Mouse (Mus musculus): ENCODE results near the gene Pigm. TPM values are rescaled to one million over a fixed set of nuclear protein-coding genes. Genes with fewer than 3 reads are reported as not detected.

Pigm gene
- polyA plus RNA-seq, 1 experiment = 2.7 TPM

DNA sequence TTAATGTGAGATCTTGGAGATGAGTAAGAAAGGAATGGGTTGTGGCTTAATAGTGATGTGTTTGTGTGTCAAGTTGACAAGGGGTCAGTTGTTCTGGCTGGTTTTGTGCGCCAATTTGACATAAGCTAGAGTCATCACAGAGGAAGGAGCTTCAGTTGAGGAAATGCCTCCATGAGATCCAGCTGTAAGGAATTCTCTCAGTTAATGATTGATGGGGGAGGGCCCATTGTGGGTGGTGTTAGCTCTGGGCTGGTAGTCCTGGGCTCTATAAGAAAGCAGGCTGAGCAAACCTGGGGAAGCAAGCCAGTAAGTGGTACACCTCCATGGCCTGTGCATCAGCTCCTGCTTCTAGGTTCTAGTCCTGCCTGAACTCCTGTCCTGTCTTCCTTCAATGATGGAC is 52.3 kb downstream of the Pigm start:
- H3K4me3 ChIP-seq = no peak overlapping the region
- no peak overlapping the region for H3K4me2 ChIP-seq (ENCODE audit: low read depth)
- TF ChIP-seq CEBPB (IDR thresholded peaks at IDR 0.05; ENCODE audit: insufficient read depth, poor library complexity, severe bottlenecking) = no peak
- TF ChIP-seq MYOG (IDR thresholded peaks at IDR 0.05; ENCODE audit: control insufficient read depth in 1 of 3, insufficient read depth in 1 of 3, insufficient read length in 2 of 3, low read depth in 2 of 3) = no peak
- TF ChIP-seq TCF12 (IDR thresholded peaks at IDR 0.05; ENCODE audit: insufficient read depth, poor library complexity, severe bottlenecking) = no peak
- no peak for TF ChIP-seq REST (IDR thresholded peaks at IDR 0.05; ENCODE audit: insufficient read depth, insufficient read length)
- TF ChIP-seq SRF (IDR thresholded peaks at IDR 0.05; ENCODE audit: control insufficient read depth, insufficient read length, low read depth) = no peak
- no peak for TF ChIP-seq USF1 (IDR thresholded peaks at IDR 0.05; ENCODE audit: low read depth)
- TF ChIP-seq POLR2AphosphoS2 (IDR thresholded peaks at IDR 0.05; ENCODE audit: insufficient read length, low read depth) = no peak
- TF ChIP-seq TCF3 (IDR thresholded peaks at IDR 0.05; ENCODE audit: insufficient read length, low read depth) = no peak
- no peak for TF ChIP-seq MAX (IDR thresholded peaks at IDR 0.05; ENCODE audit: low read depth)
- no peaks in the 10 kb centered on the region for H3K79me2 ChIP-seq (ENCODE audit: control insufficient read depth, insufficient read depth)
- no peak overlapping the region for H3ac ChIP-seq (ENCODE audit: control insufficient read depth, insufficient read length)
- no peaks in the 10 kb centered on the region for H3K27me3 ChIP-seq (ENCODE audit: control insufficient read depth, insufficient read depth, insufficient read length)
- no peaks in the 10 kb centered on the region for H3K36me3 ChIP-seq (ENCODE audit: control insufficient read depth, insufficient read depth)

DNA sequence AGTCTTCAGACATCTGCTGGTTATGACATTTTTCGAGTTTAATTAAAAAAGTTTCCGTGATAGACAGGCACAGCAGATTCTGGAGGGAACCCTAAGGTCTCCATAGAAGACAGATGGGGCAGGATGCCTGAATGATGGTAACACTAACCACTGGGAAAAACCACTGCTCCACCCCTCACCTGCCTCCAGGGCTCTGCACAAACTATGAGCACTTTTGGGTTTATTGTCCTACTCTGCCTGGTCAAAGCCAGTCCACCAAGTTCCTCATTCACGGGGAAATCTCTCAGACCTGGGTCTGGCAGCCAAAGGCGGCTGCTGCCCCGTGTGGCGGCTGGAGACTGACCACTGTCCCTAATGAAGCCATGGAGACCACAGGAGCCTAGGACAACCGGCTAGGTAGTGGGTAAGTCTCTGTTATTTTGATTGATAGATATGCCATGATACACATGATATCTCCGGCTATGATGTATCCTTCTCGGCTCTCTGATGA is 54.4 kb downstream of the Pigm start:
- Histone ChIP-seq H3K4me3 (no peak overlapping the region), H3K27me3 (ENCODE audit: control insufficient read depth, insufficient read depth, insufficient read length) (no peaks in the 10 kb centered on the region), H3K79me2 (ENCODE audit: control insufficient read depth, insufficient read depth) (no peaks in the 10 kb centered on the region), H3ac (ENCODE audit: control insufficient read depth, insufficient read length) (no peak overlapping the region), H3K36me3 (ENCODE audit: control insufficient read depth, insufficient read depth) (no peaks in the 10 kb centered on the region), H3K4me2 (ENCODE audit: low read depth) (no peak overlapping the region)
- no peak for TF ChIP-seq CEBPB (IDR thresholded peaks at IDR 0.05; ENCODE audit: insufficient read depth, poor library complexity, severe bottlenecking)
- no peak for TF ChIP-seq MYOD1 (IDR thresholded peaks at IDR 0.05; ENCODE audit: control insufficient read depth in 1 of 3, insufficient read length in 2 of 3, low read depth in 2 of 3)
- TF ChIP-seq TCF3 (IDR thresholded peaks at IDR 0.05; ENCODE audit: insufficient read length, low read depth) = no peak
- TF ChIP-seq SRF (IDR thresholded peaks at IDR 0.05; ENCODE audit: control insufficient read depth, insufficient read length, low read depth) = no peak
- TF ChIP-seq TCF12 (IDR thresholded peaks at IDR 0.05; ENCODE audit: insufficient read depth, poor library complexity, severe bottlenecking) = no peak
- TF ChIP-seq MYOG (IDR thresholded peaks at IDR 0.05; ENCODE audit: control insufficient read depth in 1 of 3, insufficient read depth in 1 of 3, insufficient read length in 2 of 3, low read depth in 2 of 3) = no peak
- no peak for TF ChIP-seq MAX (IDR thresholded peaks at IDR 0.05; ENCODE audit: low read depth)
- no peak for TF ChIP-seq POLR2AphosphoS2 (IDR thresholded peaks at IDR 0.05; ENCODE audit: insufficient read length, low read depth)
- TF ChIP-seq REST (IDR thresholded peaks at IDR 0.05; ENCODE audit: insufficient read depth, insufficient read length) = no peak
- no peak for TF ChIP-seq POLR2A (IDR thresholded peaks at IDR 0.05; ENCODE audit: insufficient read length, low read depth)
- TF ChIP-seq E2F4 (IDR thresholded peaks at IDR 0.05; ENCODE audit: insufficient read depth) = no peak

DNA sequence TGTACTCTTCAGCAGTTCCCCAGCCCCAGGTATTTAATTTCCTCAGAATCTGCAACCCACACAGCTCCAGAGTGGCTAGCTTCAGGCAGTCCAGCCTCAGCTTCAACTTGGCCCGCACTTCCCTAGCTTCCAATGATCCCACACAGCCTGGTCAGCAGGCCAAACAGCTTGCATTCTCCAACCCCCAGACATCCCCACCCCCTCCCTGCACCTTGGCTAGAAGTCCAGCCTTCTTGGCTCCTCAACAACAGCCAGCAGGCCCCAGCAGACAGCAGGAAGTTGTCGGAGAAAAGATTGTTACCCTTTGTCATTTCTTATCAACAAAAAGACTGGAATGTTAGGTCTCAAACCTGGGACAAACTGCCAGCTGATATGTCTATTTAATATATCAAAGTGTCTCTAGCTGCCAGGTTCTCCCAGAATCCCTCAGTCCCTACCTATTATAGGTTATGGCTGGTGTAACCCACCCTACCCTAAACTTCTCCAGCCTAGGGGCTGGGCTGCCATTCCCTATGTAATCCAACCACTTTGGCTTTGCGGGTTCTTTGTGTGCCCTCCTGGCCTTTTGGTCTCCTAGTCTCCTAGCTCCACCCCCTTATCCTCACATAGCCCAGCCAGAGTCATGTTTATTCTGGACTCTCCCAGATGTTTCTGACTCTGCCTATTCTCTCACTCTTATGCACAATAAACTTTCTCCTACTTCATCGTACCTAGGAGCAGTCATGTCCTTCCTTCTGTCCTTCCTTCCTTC is 55.7 kb downstream of the Pigm start:
- Histone ChIP-seq H3K79me2 (ENCODE audit: control insufficient read depth, insufficient read depth) (no peaks in the 10 kb centered on the region), H3K36me3 (ENCODE audit: control insufficient read depth, insufficient read depth) (no peaks in the 10 kb centered on the region), H3K27me3 (ENCODE audit: control insufficient read depth, insufficient read depth, insufficient read length) (no peaks in the 10 kb centered on the region), H3K4me2 (ENCODE audit: low read depth) (no peak overlapping the region), H3ac (ENCODE audit: control insufficient read depth, insufficient read length) (no peak overlapping the region), H3K4me3 (no peak overlapping the region)
- TF ChIP-seq E2F4 (IDR thresholded peaks at IDR 0.05; ENCODE audit: insufficient read depth) (no peak), SRF (IDR thresholded peaks at IDR 0.05; ENCODE audit: control insufficient read depth, insufficient read length, low read depth) (no peak), TCF12 (IDR thresholded peaks at IDR 0.05; ENCODE audit: insufficient read depth, poor library complexity, severe bottlenecking) (no peak), REST (IDR thresholded peaks at IDR 0.05; ENCODE audit: insufficient read depth, insufficient read length) (no peak), MAX (IDR thresholded peaks at IDR 0.05; ENCODE audit: low read depth) (no peak), MYOD1 (IDR thresholded peaks at IDR 0.05; ENCODE audit: control insufficient read depth in 1 of 3, insufficient read length in 2 of 3, low read depth in 2 of 3) (no peak), CEBPB (IDR thresholded peaks at IDR 0.05; ENCODE audit: insufficient read depth, poor library complexity, severe bottlenecking) (no peak), MYOG (IDR thresholded peaks at IDR 0.05; ENCODE audit: control insufficient read depth in 1 of 3, insufficient read depth in 1 of 3, insufficient read length in 2 of 3, low read depth in 2 of 3) (no peak), TCF3 (IDR thresholded peaks at IDR 0.05; ENCODE audit: insufficient read length, low read depth) (no peak), USF1 (IDR thresholded peaks at IDR 0.05; ENCODE audit: low read depth) (no peak)

DNA sequence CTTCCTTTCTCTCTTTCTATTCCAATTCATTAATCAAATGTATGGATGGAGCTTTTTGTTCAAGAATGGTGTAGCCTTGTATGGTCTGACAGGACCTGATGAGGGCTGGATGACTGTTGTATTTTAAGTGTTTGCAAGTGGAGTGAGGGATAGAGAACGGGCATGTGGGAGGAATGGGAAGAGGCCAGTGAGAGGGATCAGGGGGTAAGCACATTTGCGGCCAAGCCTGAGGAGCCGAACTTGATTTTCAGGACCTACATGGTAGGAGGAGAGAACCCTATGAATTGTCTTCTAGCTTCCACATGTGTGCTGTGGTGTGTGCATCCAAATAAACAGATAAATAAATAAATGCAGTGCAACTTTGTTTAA is 56.2 kb downstream of the Pigm start:
- Histone ChIP-seq H3K4me3 (no peak overlapping the region), H3K79me2 (ENCODE audit: control insufficient read depth, insufficient read depth) (no peaks in the 10 kb centered on the region), H3K4me2 (ENCODE audit: low read depth) (no peak overlapping the region), H3K27me3 (ENCODE audit: control insufficient read depth, insufficient read depth, insufficient read length) (no peaks in the 10 kb centered on the region), H3ac (ENCODE audit: control insufficient read depth, insufficient read length) (no peak overlapping the region), H3K36me3 (ENCODE audit: control insufficient read depth, insufficient read depth) (no peaks in the 10 kb centered on the region)
- TF ChIP-seq CEBPB (IDR thresholded peaks at IDR 0.05; ENCODE audit: insufficient read depth, poor library complexity, severe bottlenecking) (no peak), TCF3 (IDR thresholded peaks at IDR 0.05; ENCODE audit: insufficient read length, low read depth) (no peak), MYOG (IDR thresholded peaks at IDR 0.05; ENCODE audit: control insufficient read depth in 1 of 3, insufficient read depth in 1 of 3, insufficient read length in 2 of 3, low read depth in 2 of 3) (no peak), MAX (IDR thresholded peaks at IDR 0.05; ENCODE audit: low read depth) (no peak)

Measured in myocyte (in vitro differentiated cells).